Mouse (Mus musculus) heart, postnatal 0 days (tissue): Measurements from ENCODE around the gene 9530077C05Rik.

Source experiments
- CTCF ChIP-seq: IDR thresholded peaks from 2 replicates; pipeline ENCODE4 v1.5.1; 2016; ENCODE audit warnings: antibody characterized with exemption, control low read depth, low read depth
- EP300 ChIP-seq: IDR thresholded peaks from 2 replicates; pipeline ENCODE4 v1.6.1; 2016; ENCODE audit warnings: antibody characterized with exemption, low read depth

GRCm38 (mm10) chr9:22402001-22402400, 9.3 kb upstream of the 9530077C05Rik start:
- TF ChIP-seq CTCF (no peak), EP300 (no peak)
